In the genomic region with DNA sequence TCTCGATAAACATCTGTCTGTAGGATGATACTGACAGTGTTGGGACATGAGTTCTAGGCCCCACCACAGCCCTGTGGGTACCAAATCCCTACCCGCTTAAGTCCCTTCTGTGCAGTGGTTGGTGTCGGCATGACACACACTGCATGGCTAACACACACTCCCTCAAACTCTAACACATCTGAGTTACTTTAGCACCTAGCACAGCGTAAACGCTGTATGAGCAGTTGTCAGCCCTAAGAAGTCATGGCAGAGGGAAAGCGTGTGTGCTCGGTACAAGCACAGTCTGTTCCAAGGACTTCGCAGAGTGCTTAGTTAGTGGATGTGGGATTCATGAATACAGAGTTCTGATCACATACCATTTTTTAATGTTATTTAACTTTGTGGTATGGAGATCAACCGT, we compare ENCODE assay signal across 11 mouse cellular contexts. TPM values are rescaled to one million over a fixed set of nuclear protein-coding genes. Genes with fewer than 3 reads are reported as not detected.
A peak's percentile ranks its signal among the peaks of the same experiment; 100 is the strongest.
DNase-seq lines count a peak whose midpoint lies in the region; ATAC-seq and TF ChIP-seq lines count a peak whose summit lies in the region.
"Had no signal": no experiment of that assay in that cellular context is flagged by ENCODE, and none has a peak within 500 bp of the region (broad histone marks: within the 10 kb centered on the region; RNA-seq: fewer than 3 reads in every experiment).

No protein-coding gene starts in this region.

- DNase-seq in heart, postnatal 10 days, result no peak
- DNase-seq in liver, embryonic 13.5 days, result no peak
- DNase-seq in liver, result no peak
- DNase-seq in hindbrain, embryonic 11.5 days (ENCODE audit: low spot score), result no peak
- DNase-seq in spleen, postnatal 14 days (ENCODE audit: low spot score in 2 of 2), result no peak
- DNase-seq: cerebellum, adult 9-10 months; thymus, postnatal 4 days had no signal

- no peaks in the 10 kb centered on the region; the same call in 1 of the 2 replicates for H3K36me3 ChIP-seq in heart, embryonic 15.5 days
- H3K36me3 ChIP-seq in liver, embryonic 13.5 days, result peaks cover 3% of the 10 kb centered on the region; the same call in 1 of the 2 replicates
- H3K36me3 ChIP-seq in intestine, postnatal 0 days (ENCODE audit: control insufficient read depth, insufficient read depth), result no peaks in the 10 kb centered on the region
- no peaks in the 10 kb centered on the region for H3K36me3 ChIP-seq in hindbrain, embryonic 11.5 days (ENCODE audit: control insufficient read depth, insufficient read depth, low read length)

- intact Hi-C loops in heart, postnatal 10 days (cut with DNase I), result loop anchor here (2.0 kb wide), 1 partner anchor 19 kb away; no protein-coding TSS in a partner anchor

- H3K9ac ChIP-seq in heart, embryonic 15.5 days, result no peak overlapping the region
- H3K9ac ChIP-seq in liver, embryonic 13.5 days, result no peak overlapping the region
- H3K9ac ChIP-seq in intestine, postnatal 0 days (ENCODE audit: low read depth, low read length), result no peak overlapping the region
- no peak overlapping the region for H3K9ac ChIP-seq in hindbrain, embryonic 11.5 days (ENCODE audit: low read depth, low read length)
- H3K9ac ChIP-seq: limb, embryonic 12.5 days had no signal

- H3K9me3 ChIP-seq in heart, embryonic 15.5 days (replicated peaks), result no peaks in the 10 kb centered on the region
- H3K9me3 ChIP-seq in liver, embryonic 13.5 days (replicated peaks), result no peaks in the 10 kb centered on the region
- no peaks in the 10 kb centered on the region for H3K9me3 ChIP-seq in intestine, postnatal 0 days (ENCODE audit: control insufficient read depth)
- H3K9me3 ChIP-seq in hindbrain, embryonic 11.5 days (ENCODE audit: control insufficient read depth, low read length), result no peaks in the 10 kb centered on the region
- H3K9me3 ChIP-seq: limb, embryonic 12.5 days had no signal

- no peak overlapping the region for H3K4me2 ChIP-seq in heart, embryonic 15.5 days
- no peak overlapping the region for H3K4me2 ChIP-seq in liver, embryonic 13.5 days
- H3K4me2 ChIP-seq in intestine, postnatal 0 days (replicated peaks; ENCODE audit: low read depth), result no peak overlapping the region
- H3K4me2 ChIP-seq in hindbrain, embryonic 11.5 days (replicated peaks; ENCODE audit: low read depth, low read length), result no peak overlapping the region
- H3K4me2 ChIP-seq: limb, embryonic 12.5 days had no signal

- H3K4me3 ChIP-seq in heart, embryonic 15.5 days, result no peak overlapping the region
- H3K4me3 ChIP-seq in liver, embryonic 13.5 days (replicated peaks), result no peak overlapping the region
- no peak overlapping the region for H3K4me3 ChIP-seq in brown adipose tissue, adult 24 weeks (ENCODE audit: insufficient read depth, low read depth, low read length)
- H3K4me3 ChIP-seq in intestine, postnatal 0 days (ENCODE audit: low read depth, low read length), result no peak overlapping the region
- H3K4me3 ChIP-seq in hindbrain, embryonic 11.5 days (ENCODE audit: low read depth, low read length), result no peak overlapping the region
- H3K4me3 ChIP-seq: limb, embryonic 12.5 days had no signal

- H3K4me1 ChIP-seq in heart, embryonic 15.5 days (replicated peaks), result peaks cover 22% of the 10 kb centered on the region
- no peaks in the 10 kb centered on the region for H3K4me1 ChIP-seq in liver, embryonic 13.5 days (replicated peaks)
- H3K4me1 ChIP-seq in brown adipose tissue, adult 24 weeks (ENCODE audit: control insufficient read depth, insufficient read depth, insufficient read length, low read length), result peaks cover 2% of the 10 kb centered on the region
- peaks cover 4% of the 10 kb centered on the region; the same call in 1 of the 2 replicates for H3K4me1 ChIP-seq in intestine, postnatal 0 days (replicated peaks; ENCODE audit: control insufficient read depth, insufficient read depth, low read length)
- no peaks in the 10 kb centered on the region for H3K4me1 ChIP-seq in hindbrain, embryonic 11.5 days (replicated peaks; ENCODE audit: control insufficient read depth, insufficient read depth, low read length)
- H3K4me1 ChIP-seq: limb, embryonic 12.5 days had no signal

- no peaks in the 10 kb centered on the region for H3K27me3 ChIP-seq in heart, embryonic 15.5 days
- H3K27me3 ChIP-seq in liver, embryonic 13.5 days, result no peaks in the 10 kb centered on the region
- no peaks in the 10 kb centered on the region for H3K27me3 ChIP-seq in intestine, postnatal 0 days (replicated peaks; ENCODE audit: control insufficient read depth, insufficient read depth, low read length)
- no peaks in the 10 kb centered on the region for H3K27me3 ChIP-seq in hindbrain, embryonic 11.5 days (ENCODE audit: control insufficient read depth, insufficient read depth, low read length)
- H3K27me3 ChIP-seq: limb, embryonic 12.5 days had no signal

- no peak for ATAC-seq in heart, embryonic 15.5 days (replicated peaks; ENCODE audit: insufficient number of reproducible peaks, insufficient read depth, low FRiP score, low read depth)
- ATAC-seq in liver, embryonic 13.5 days (ENCODE audit: low read depth), result no peak
- no peak for ATAC-seq in intestine, postnatal 0 days
- ATAC-seq in hindbrain, embryonic 11.5 days (ENCODE audit: low FRiP score), result no peak

- H3K27ac ChIP-seq in heart, embryonic 15.5 days, result peak overlapping the region; percentile 92
- H3K27ac ChIP-seq in liver, embryonic 13.5 days, result peak overlapping the region; percentile 11
- H3K27ac ChIP-seq in brown adipose tissue, adult 24 weeks (replicated peaks; ENCODE audit: low read depth, low read length), result peak overlapping the region; percentile 91
- peak overlapping the region; percentile 21; the same call in 1 of the 2 replicates for H3K27ac ChIP-seq in intestine, postnatal 0 days (ENCODE audit: low read depth, low read length)
- H3K27ac ChIP-seq in hindbrain, embryonic 11.5 days (ENCODE audit: low read depth, low read length), result no peak overlapping the region
- H3K27ac ChIP-seq: limb, embryonic 12.5 days had no signal

- WGBS in heart, embryonic 15.5 days, result 96% methylated on average over 9 of the region's 9 CpGs
- WGBS in liver, embryonic 13.5 days (ENCODE audit: insufficient replicate concordance), result 87% methylated on average over 9 of the region's 9 CpGs
- WGBS in intestine, postnatal 0 days, result 95% methylated on average over 9 of the region's 9 CpGs
- 95% methylated on average over 9 of the region's 9 CpGs for WGBS in hindbrain, embryonic 11.5 days

- TF ChIP-seq CTCF in intestine, postnatal 0 days (IDR thresholded peaks at IDR 0.05; ENCODE audit: low read depth), result no peak

RNA-seq across cellular contexts. Expression of gene Strn3, which starts 38.1 kb away (rescaled TPM):
- polyA plus RNA-seq in heart, embryonic 15.5 days (2015; fragmentation: Nextera tagmentation; extraction: Ambion mirVana), result 34.9 and 38.4 TPM in 2 replicates
- total RNA-seq in heart, postnatal 10 days (2021), result 10 to 100 TPM; 88.2 to 97.4 TPM
- 13.4 and 14.5 TPM in 2 replicates for polyA plus RNA-seq in liver, embryonic 13.5 days (2015; fragmentation: Nextera tagmentation; extraction: Ambion mirVana)
- 61.5 and 67.4 TPM in 2 replicates for polyA plus RNA-seq in brown adipose tissue, adult 24 weeks (2012; ENCODE audit: insufficient read depth, insufficient read length, missing spikeins)
- 22.2 and 22.9 TPM in 2 replicates for polyA plus RNA-seq in intestine, postnatal 0 days (2015; fragmentation: Nextera tagmentation; extraction: Ambion mirVana)
- 57.7 and 60.7 TPM in 2 replicates for polyA plus RNA-seq in hindbrain, embryonic 11.5 days (2014; fragmentation: Nextera tagmentation; extraction: Ambion mirVana)

RNA-seq across cellular contexts. Expression of gene Ap4s1, which starts 39.0 kb away (rescaled TPM):
- 32.7 and 37.5 TPM in 2 replicates for polyA plus RNA-seq in heart, embryonic 15.5 days (2015; fragmentation: Nextera tagmentation; extraction: Ambion mirVana)
- total RNA-seq in heart, postnatal 10 days (2021), result 10 to 100 TPM; 36.9 to 37.8 TPM
- polyA plus RNA-seq in liver, embryonic 13.5 days (2015; fragmentation: Nextera tagmentation; extraction: Ambion mirVana), result 17.1 and 17.5 TPM in 2 replicates
- 76.3 and 112 TPM in 2 replicates for polyA plus RNA-seq in brown adipose tissue, adult 24 weeks (2012; ENCODE audit: insufficient read depth, insufficient read length, missing spikeins)
- 24.0 and 25.7 TPM in 2 replicates for polyA plus RNA-seq in intestine, postnatal 0 days (2015; fragmentation: Nextera tagmentation; extraction: Ambion mirVana)
- polyA plus RNA-seq in hindbrain, embryonic 11.5 days (2014; fragmentation: Nextera tagmentation; extraction: Ambion mirVana), result 55.2 and 57.8 TPM in 2 replicates
